Mouse (Mus musculus) intestine, postnatal 0 days (tissue): ENCODE measurements at regions not wholly inside any gene's neighbourhood (a gene's known extent, or its start where the extent isn't known, plus 50 kb on each side); places are given as distances from the start of the nearest gene placed in this dataset.

Source experiments
- ATAC-seq: fragments of 200-750 bp; cut with Nextera tagmentation; 2 replicates; pipeline ENCODE4 v1.8.0; 2017; ENCODE audit warnings: mild to moderate bottlenecking, moderate TSS enrichment, moderate library complexity
- H3K27ac ChIP-seq: fragments of 300-500 bp; sonication (generic); 2 replicates; pipeline ENCODE4 v1.5.1; 2014; ENCODE audit warnings: mild to moderate bottlenecking, low read depth, low read length, moderate library complexity
- H3K27me3 ChIP-seq: fragments of 300-500 bp; sonication (generic); replicated peaks from 2 replicates; pipeline ENCODE4 v1.6.1; 2014; ENCODE audit warnings: low read length, mixed read lengths; ENCODE audit not compliant: control insufficient read depth, insufficient read depth
- H3K36me3 ChIP-seq: fragments of 300-500 bp; sonication (generic); 2 replicates; pipeline ENCODE4 v1.6.1; 2014; ENCODE audit warnings: mild to moderate bottlenecking, moderate library complexity; ENCODE audit not compliant: control insufficient read depth, insufficient read depth
- H3K4me1 ChIP-seq: fragments of 300-500 bp; sonication (generic); replicated peaks from 2 replicates; pipeline ENCODE4 v1.6.1; 2014; ENCODE audit warnings: antibody characterized with exemption, low read length, mixed read lengths; ENCODE audit not compliant: control insufficient read depth, insufficient read depth
- H3K4me2 ChIP-seq: fragments of 300-500 bp; sonication (generic); replicated peaks from 2 replicates; pipeline ENCODE4 v1.6.1; 2014; ENCODE audit warnings: low read depth, mild to moderate bottlenecking, moderate library complexity
- H3K4me3 ChIP-seq: fragments of 300-500 bp; sonication (generic); 2 replicates; pipeline ENCODE4 v1.5.1; 2014; ENCODE audit warnings: low read depth, low read length
- H3K9ac ChIP-seq: fragments of 300-500 bp; sonication (generic); 2 replicates; pipeline ENCODE4 v1.6.1; 2014; ENCODE audit warnings: mild to moderate bottlenecking, low read depth, low read length
- H3K9me3 ChIP-seq: fragments of 300-500 bp; sonication (generic); 2 replicates; pipeline ENCODE4 v1.6.1; 2016; ENCODE audit warnings: mixed run types; ENCODE audit not compliant: control insufficient read depth
- CTCF ChIP-seq: sonication (generic); IDR thresholded peaks from 2 replicates; pipeline ENCODE4 v1.5.1; 2016; ENCODE audit warnings: low read depth, mild to moderate bottlenecking, control low read depth, antibody characterized with exemption, moderate library complexity
- WGBS: fragments of 180-500 bp; shearing (Covaris S2); extraction: QIAGEN DNeasy Blood & Tissue Kit; methylation state at CpG from one replicate; pipeline ENCODE4 v1.1.7; 2014; 5-methylcytosine and 5-hydroxymethylcytosine counted together

DNA sequence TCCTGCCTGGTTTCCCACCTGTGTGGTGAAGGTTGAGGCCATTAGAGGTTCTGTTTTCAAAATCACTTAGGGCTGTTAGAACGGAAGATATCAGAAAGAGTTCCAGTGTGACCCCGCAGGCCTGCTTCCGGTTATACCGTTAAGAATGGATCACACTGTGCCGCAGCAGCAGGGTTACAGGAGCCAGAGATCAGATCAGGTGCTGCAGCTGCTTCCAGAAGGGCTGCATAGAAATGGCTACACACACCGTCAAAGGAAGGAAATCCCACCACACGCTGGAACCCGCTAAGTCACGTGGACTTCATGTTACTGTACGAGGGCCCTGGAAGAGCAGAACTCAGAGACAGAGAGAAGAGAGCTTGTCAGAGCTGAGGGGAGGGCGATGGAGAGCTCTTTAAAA, 282.1 kb upstream of the Cxcr4 start:
- Histone ChIP-seq H3K4me1 (no peaks in the 10 kb centered on the region), H3K9ac (no peak overlapping the region), H3K4me3 (no peak overlapping the region), H3K4me2 (no peak overlapping the region), H3K36me3 (no peaks in the 10 kb centered on the region), H3K27me3 (no peaks in the 10 kb centered on the region), H3K9me3 (no peaks in the 10 kb centered on the region), H3K27ac (no peak overlapping the region)
- TF ChIP-seq CTCF = no peak
- no peak for ATAC-seq
- 83% methylated on average over 11 of the region's 11 CpGs for WGBS

DNA sequence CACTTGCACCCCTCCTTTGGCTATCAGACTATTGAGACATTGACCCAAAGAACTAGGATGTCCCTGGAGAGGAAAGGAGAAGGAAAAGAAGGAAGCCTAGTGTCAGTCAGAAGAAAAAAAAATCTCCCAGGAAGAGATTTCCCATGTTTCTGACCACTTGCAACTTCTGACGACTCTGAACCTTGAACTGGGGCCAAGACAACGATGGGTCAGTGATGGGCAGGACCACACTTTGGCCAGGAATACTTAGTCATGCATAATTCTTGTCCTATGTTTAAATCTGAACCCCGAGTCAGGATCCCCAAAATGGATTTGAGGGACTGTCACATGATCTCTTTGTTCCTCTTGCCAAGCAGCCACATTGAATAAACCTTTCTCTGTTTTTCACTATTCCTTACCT, 276.7 kb upstream of the Cxcr4 start:
- no peak for ATAC-seq
- H3K27ac ChIP-seq = no peak overlapping the region
- no peak for TF ChIP-seq CTCF
- H3K9ac ChIP-seq = no peak overlapping the region
- WGBS = 61% methylated on average over 3 of the region's 3 CpGs
- H3K4me3 ChIP-seq = no peak overlapping the region
- H3K9me3 ChIP-seq = no peaks in the 10 kb centered on the region
- no peaks in the 10 kb centered on the region for H3K36me3 ChIP-seq
- H3K4me2 ChIP-seq = no peak overlapping the region
- H3K27me3 ChIP-seq = no peaks in the 10 kb centered on the region
- no peaks in the 10 kb centered on the region for H3K4me1 ChIP-seq

DNA sequence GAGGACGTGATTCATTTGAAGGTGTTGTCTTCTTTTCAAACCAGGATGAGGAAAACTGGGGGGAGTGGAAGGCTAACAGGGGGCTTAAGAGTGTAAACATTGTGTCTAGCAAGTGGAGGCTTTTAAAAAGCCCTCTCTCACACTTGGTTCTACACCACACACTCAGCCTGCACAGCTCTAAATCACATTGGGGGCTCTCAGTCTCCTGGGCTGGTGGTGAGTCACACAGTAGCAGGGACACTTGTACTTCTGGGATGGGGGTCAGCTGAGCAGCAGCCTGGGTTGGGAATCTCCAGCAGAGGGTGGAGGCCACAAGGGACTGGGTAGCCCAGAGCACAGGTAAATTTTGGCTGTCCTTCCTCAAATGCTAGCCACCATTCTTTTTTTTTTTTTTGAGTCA, 268.4 kb upstream of the Cxcr4 start:
- Histone ChIP-seq H3K27ac (no peak overlapping the region), H3K4me1 (no peaks in the 10 kb centered on the region), H3K4me2 (no peak overlapping the region), H3K36me3 (no peaks in the 10 kb centered on the region), H3K9me3 (no peaks in the 10 kb centered on the region), H3K9ac (no peak overlapping the region), H3K27me3 (no peaks in the 10 kb centered on the region), H3K4me3 (no peak overlapping the region)
- 17% methylated on average over 1 of the region's 1 CpGs for WGBS
- no peak for TF ChIP-seq CTCF
- no peak for ATAC-seq

DNA sequence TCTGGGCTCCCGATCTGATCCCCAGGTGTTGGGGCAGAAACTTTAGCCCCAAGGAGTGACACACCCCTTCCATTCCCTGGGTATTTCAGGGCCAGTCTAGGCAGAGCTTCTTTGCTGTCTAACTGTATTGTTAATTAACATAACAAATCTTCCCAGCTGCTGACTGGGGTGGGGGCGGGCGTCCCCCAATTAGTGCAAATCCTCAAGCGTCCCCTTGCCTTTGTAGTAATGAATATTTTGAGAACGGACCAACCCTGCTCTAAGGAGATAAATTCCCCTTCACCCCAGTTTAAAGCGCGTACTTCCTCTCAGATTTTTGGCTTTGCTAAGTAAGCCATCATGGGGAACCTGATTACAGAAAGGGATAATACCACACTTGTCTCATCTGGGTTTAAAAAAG, 268.0 kb upstream of the Cxcr4 start:
- Histone ChIP-seq H3K4me3 (no peak overlapping the region), H3K36me3 (no peaks in the 10 kb centered on the region), H3K27me3 (no peaks in the 10 kb centered on the region), H3K4me2 (no peak overlapping the region), H3K4me1 (no peaks in the 10 kb centered on the region), H3K9ac (no peak overlapping the region), H3K27ac (no peak overlapping the region), H3K9me3 (no peaks in the 10 kb centered on the region)
- TF ChIP-seq CTCF = no peak
- 33% methylated on average over 7 of the region's 7 CpGs for WGBS
- no peak for ATAC-seq

DNA sequence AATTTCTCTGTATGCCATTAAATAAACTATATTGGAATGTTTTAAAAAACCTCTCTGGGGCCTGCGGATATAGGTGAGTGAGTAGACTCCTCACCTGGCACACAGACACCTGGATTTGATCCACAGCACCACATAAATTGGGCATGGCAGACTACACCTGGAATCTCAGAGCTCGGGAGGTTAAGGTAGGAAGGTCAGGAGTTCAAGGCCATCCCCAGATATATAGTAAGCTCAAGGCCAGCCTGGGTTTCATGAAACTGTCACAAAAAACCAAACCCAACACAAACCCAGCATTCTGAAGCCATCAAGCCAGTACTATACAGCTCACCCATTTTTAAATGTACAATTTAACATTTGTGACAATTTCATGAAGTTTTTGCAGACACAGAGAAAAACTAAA, 266.6 kb upstream of the Cxcr4 start:
- WGBS = 78% methylated on average over 2 of the region's 2 CpGs
- Histone ChIP-seq H3K9me3 (no peaks in the 10 kb centered on the region), H3K4me2 (no peak overlapping the region), H3K4me3 (no peak overlapping the region), H3K27me3 (no peaks in the 10 kb centered on the region), H3K9ac (no peak overlapping the region), H3K36me3 (no peaks in the 10 kb centered on the region), H3K4me1 (no peaks in the 10 kb centered on the region), H3K27ac (no peak overlapping the region)
- no peak for ATAC-seq
- TF ChIP-seq CTCF = no peak

DNA sequence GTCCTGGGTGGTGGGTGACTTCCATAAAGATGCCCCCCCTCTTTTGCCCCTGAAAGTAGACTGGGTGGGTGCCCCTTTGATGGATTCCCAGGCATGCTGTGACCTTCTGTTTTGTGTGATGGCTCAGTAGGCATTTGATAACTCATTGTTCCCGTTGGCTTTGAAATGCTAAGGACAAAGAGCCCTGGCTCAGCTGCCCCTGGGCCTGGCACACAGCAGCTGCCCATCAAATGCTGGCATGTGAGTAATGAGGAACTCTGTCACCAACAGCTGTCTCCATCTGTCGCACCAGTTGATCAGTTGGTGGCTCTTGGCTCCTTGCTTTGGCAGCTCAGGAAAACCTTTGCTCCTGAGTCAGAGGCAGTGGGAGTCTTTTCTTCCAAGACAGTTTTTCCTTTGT, 264.8 kb upstream of the Cxcr4 start:
- 74% methylated on average over 2 of the region's 2 CpGs for WGBS
- no peaks in the 10 kb centered on the region for H3K36me3 ChIP-seq

DNA sequence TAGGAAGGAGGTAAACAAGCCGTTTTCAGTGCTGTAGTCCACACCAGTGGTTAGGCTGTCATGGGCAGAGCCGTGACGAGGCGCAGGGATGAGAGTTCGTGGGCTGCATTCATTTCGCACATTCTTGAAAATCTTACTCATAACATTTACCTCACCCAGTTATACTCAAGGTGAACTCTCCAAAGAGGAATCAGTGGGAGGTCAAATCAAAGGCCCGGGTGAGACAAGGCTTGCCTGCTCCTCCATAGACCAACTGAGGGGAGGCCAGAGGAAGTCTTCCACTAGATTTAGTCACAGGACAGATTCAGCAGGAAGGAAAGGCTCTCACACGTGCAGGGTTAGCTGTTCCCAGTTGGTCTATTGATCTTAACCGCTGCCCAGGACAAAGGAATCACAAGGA, 262.6 kb upstream of the Cxcr4 start:
- Histone ChIP-seq H3K9ac (no peak overlapping the region), H3K9me3 (no peaks in the 10 kb centered on the region), H3K27ac (no peak overlapping the region), H3K36me3 (no peaks in the 10 kb centered on the region), H3K4me2 (no peak overlapping the region), H3K4me3 (no peak overlapping the region), H3K4me1 (no peaks in the 10 kb centered on the region), H3K27me3 (no peaks in the 10 kb centered on the region)
- 61% methylated on average over 9 of the region's 9 CpGs for WGBS
- ATAC-seq = no peak
- no peak for TF ChIP-seq CTCF

More for the DNA sequence above, 264.8 kb upstream of the Cxcr4 start:
- no peak overlapping the region for H3K27ac ChIP-seq
- H3K4me3 ChIP-seq = no peak overlapping the region
- no peak for TF ChIP-seq CTCF
- no peak overlapping the region for H3K9ac ChIP-seq
- no peaks in the 10 kb centered on the region for H3K4me1 ChIP-seq
- H3K27me3 ChIP-seq = no peaks in the 10 kb centered on the region
- ATAC-seq = no peak
- no peak overlapping the region for H3K4me2 ChIP-seq
- no peaks in the 10 kb centered on the region for H3K9me3 ChIP-seq
